Mouse (Mus musculus): Measurements from ENCODE around the gene Disp1. TPM values are rescaled to one million over a fixed set of nuclear protein-coding genes. Genes with fewer than 3 reads are reported as not detected.
A peak's percentile ranks its signal among the peaks of the same experiment; 100 is the strongest.

Gene Disp1
- 1 to 10 TPM; 7.9 to 8.9 (median 8.0) TPM for total RNA-seq (2022)

GRCm38 (mm10) chr1:183220796-183221718, at the start of gene Disp1:
Gene Disp1, minus strand, starts transcription at chr1:183221522.
- DNase-seq (ENCODE audit: low spot score), result peak; percentile 58

DNA sequence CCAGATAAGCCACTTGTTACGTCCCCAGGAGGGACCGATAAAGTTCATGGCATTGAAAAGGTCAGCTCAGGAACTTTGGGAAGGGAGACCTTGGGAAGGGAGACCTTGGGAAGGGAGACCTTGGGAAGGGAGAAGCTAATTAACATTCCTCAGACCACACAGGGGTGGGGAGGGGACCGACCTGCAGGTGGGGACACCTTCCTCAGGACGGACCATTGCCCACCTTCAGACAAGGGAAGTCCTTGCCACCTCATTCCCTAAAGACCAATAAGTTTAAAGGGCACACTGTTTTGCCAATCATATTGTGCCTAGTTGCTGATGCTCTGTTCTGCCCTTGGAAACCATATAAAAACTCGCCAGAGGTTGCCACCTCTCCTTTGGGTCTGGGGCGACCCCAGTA, 46.3 kb upstream of the Disp1 start:
- DNase-seq (ENCODE audit: low spot score), result no peak

DNA sequence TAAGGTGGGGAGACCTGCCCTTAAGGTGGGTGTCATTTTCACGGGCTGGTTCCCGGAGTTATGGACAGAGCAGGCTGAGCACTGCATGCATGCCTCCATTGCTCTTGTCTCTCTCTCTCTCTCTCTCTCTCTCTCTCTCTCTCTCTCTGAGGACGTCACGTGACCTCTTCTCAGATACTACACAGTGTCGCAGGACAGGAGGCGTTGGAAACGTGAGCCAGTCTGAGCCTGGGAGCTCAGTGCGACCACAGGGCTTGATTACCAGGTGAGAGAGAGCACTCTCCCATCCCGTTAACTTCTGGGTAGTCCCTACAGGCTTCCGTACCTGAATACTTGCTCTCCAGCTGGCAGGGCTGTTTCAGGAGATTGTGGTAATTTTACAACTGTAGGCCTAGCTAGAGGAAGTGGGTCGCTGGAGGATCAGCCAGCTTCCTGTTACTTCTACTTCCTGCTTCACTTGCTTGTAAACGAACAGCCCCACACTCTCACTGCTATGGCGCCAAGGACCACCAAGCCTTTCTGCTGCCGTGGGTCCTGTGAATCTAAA, 44.7 kb upstream of the Disp1 start:
- no peak for DNase-seq (ENCODE audit: low spot score)

GRCm38 (mm10) chr1:183264145-183265008, 43.1 kb upstream of the Disp1 start:
- DNase-seq (ENCODE audit: low spot score), result peak; percentile 19

DNA sequence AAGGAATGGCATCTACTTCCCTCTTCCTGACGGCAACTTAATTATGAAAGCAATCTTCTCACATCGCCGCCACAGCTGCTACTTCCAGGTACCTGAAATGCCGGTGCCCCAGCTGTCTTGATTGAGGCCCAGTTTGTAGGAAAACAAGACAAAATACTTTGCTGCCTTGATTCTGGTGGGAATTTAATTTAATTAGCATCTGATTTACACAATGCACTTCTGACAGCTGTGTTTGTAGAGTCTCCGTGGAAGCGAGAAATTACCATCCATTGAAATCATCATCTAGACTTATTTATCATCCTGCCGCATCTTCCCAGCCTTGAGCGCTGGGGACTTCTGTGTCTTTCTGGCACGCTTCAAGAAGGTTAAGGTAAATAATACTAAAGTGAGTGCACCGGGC, 31.3 kb upstream of the Disp1 start:
- DNase-seq (ENCODE audit: low spot score), result no peak

DNA sequence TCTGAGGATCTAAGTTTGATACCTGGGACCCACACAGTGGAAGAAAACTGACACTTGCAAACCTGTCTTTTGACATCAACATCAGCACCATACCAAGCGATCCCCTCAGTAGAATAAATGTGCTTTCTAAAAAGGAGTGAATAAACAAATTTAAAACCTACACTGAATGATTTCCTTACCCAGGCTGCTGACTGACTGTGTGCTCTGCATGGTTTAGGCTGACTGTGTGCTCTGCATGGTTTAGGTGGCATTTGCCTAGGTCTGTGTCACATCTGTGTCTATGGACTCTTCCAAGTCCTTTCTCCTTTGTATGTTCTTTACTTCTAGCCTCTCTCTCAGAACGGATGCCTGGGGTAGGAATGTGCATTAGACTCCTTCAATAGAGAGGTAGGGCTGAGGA, 30.5 kb upstream of the Disp1 start:
- no peak for DNase-seq (ENCODE audit: low spot score)

- DNase-seq (ENCODE audit: low spot score), result no peak
Measured at GRCm38 (mm10) chr1:183250612-183251011, 29.3 kb upstream of the Disp1 start.

GRCm38 (mm10) chr1:183248144-183248543, 26.8 kb upstream of the Disp1 start:
- DNase-seq (ENCODE audit: low spot score), result no peak

GRCm38 (mm10) chr1:183243293-183243692, 22.0 kb upstream of the Disp1 start:
- DNase-seq (ENCODE audit: low spot score), result no peak

GRCm38 (mm10) chr1:183237901-183238300, 16.6 kb upstream of the Disp1 start:
- DNase-seq (ENCODE audit: low spot score), result peak; percentile 49

DNA sequence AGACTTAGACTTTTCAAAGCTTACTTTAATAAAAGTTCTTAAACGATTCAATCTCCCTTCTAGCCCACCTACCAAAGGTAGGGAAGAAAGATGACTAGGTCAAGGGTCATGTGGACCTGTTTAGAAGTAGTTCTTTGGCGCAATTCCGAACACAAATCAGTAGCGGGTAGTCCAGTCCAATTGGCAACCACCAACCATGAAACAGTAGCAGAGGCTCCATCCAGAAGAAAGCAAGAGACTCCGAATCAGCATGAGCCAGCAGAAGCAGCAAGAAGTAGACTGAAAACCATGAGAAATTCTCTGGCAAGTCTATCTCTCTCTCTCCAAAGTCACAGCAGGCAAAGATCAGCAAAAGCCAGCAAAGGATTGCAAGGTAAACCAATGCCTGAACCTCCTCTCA, 15.1 kb upstream of the Disp1 start:
- DNase-seq (ENCODE audit: low spot score), result no peak

- no peak for DNase-seq (ENCODE audit: low spot score)
Measured at GRCm38 (mm10) chr1:183233679-183234174, 12.4 kb upstream of the Disp1 start.

DNA sequence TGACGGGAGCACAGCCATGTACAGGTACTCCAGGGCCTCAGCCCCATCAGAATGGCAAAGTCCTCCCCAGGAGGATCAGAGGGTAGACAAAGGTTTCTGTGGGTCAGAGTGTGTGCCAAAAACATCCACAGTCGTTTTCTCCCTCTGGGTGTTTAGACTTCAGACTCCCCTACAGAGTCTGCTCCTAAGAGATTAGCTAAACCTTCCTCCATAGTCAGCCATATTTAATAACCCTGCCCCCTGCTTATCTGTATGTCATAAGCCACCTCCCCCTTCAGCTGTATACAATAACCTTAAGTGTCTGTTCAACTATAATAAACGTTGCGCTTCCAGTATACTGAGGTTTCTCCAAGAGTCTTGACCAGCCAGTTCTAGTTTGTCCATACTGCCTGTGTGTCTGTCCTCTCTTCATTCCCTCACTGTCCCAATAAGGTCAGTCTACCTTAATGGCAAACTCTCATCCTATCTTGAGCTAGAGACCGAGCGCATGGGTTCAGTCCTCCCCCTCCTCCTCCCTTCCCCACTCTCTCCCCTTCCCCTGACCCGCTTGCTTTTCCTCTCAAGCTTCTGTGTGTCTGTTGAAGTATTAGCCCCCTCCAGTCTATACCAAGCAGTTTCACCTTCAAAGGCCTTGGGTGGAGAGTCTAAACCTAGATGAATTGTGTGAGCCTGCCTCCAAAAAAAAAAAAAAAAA, 11.8 kb upstream of the Disp1 start:
- no peak for DNase-seq (ENCODE audit: low spot score)

- no peak for DNase-seq (ENCODE audit: low spot score)
Measured at GRCm38 (mm10) chr1:183227469-183227868, 6.1 kb upstream of the Disp1 start.

DNA sequence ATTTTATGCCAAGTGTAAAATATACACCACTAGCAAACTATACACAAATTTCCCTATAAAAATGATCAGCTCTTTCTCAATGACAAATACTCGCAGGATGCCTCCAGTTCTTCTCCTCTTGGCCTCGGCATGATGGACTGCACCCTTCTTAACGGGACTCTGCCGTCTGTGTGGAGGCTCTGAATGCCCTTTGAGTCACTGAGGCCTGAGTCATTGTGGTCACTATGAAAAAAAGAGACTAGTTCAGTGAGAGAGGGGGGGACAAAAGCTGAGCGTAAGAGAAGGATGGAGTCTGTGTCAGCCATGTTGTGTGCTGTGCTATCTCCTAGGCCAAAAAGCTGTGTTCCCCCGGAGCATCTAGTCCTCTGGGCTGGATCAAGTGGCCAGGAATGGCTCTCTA, 2.3 kb downstream of the Disp1 start:
- no peak for DNase-seq (ENCODE audit: low spot score)

- DNase-seq (ENCODE audit: low spot score), result no peak
Measured at GRCm38 (mm10) chr1:183216691-183217090, 4.6 kb downstream of the Disp1 start.

DNA sequence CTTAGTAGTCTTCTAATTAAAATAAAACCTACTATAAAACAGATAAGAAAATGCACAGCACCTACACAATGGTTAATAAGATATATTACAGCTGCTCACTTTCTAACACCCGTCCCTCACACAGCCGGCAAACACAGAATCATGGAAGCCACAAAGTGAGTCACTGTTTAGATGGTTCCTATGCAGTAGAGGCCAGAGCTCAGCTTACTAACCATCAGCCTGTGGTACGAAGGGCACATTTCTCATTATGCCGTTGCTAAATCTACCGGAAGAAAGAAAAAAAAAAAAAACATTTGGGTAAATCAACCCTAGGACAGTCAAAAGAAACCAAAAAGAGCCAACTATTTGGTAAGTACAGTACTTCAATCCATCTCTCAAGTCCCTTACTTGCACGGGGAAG, 5.6 kb downstream of the Disp1 start:
- no peak for DNase-seq (ENCODE audit: low spot score)

GRCm38 (mm10) chr1:183213850-183214249, 7.5 kb downstream of the Disp1 start:
- no peak for DNase-seq (ENCODE audit: low spot score)

DNA sequence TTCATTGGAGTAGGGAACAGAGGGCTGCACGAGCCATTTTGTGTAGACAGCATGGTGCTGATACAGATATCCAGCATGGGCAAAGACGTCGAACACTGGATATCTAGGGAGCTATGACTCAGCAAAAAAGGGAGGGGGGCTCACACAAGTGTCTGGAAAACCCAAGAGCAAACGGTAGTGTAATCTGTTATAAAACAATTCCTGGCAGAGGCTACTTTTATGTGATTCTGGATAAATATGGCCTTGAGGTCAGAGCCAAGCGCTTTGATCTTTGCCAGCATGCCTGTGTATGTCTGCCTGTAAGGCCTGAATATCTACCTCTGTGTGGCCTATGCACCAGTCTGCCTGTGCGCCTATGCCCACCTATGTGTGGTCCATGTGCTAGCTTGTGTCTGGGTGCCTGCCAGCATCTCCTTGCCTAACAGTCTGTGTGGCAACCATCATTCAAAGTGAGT, 8.5 kb downstream of the Disp1 start:
- DNase-seq (ENCODE audit: low spot score), result no peak

DNA sequence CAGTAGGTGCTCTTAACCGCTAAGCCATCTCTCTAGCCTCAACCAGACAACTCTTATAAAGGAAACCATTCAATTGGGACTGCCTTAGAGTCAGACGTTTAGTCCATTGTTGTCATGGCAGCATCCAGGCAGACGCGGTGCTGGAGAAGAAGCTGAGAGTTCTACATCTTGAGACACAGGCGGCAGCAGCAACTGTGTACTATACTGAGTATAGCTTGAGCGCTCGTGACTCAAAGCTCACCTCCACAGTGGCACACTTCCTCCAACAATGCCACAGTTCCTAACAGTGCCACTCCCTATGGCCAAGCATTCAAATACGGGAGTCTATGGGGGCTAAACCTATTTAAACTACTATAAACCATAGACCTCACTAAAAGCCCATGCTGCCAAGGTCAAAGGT, 11.2 kb downstream of the Disp1 start:
- DNase-seq (ENCODE audit: low spot score), result no peak

DNA sequence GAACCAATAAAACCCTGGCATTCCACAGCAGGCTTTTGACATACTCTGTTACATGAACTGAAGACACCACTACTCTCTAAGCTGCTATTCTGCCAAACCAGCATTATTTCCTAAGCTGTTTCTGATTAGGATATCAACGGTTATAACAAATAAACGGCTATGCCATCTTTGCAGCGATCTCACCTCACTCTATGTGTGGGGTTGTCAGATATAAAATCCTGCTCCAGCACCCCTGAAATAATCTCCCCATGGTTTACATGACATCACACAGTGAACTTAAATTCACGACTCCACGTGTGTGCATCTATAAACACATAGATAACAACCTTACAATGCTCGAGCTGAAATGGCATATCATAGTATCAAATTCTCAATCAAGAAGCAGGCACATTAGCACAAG, 13.7 kb downstream of the Disp1 start:
- DNase-seq (ENCODE audit: low spot score), result no peak

Data from heart, adult 8-10 months (tissue).